Mouse (Mus musculus) liver, adult 2 months (tissue): Measurements from ENCODE around the gene Atp10a. TPM values are rescaled to one million over a fixed set of nuclear protein-coding genes. Genes with fewer than 3 reads are reported as not detected.

Experiments
- DNase-seq: peaks from one replicate; pipeline ENCODE4 v3.0.0-alpha.2; 2011; ENCODE audit warnings: low read depth, low spot score; ENCODE audit errors: extremely low read depth
- H3K27ac ChIP-seq: fragments of 200-500 bp; replicated peaks from 2 replicates; pipeline ENCODE4 v1.5.1; 2012; ENCODE audit warnings: low read depth, mild to moderate bottlenecking, control low read depth, inconsistent platforms, low read length; ENCODE audit not compliant: insufficient read depth
- H3K27me3 ChIP-seq: fragments of 200-500 bp; 2 replicates; pipeline ENCODE4 v1.6.1; 2012; ENCODE audit warnings: mild to moderate bottlenecking, moderate library complexity, low read length, inconsistent platforms; ENCODE audit not compliant: control insufficient read depth, insufficient read depth
- H3K36me3 ChIP-seq: fragments of 200-500 bp; 2 replicates; pipeline ENCODE4 v1.6.1; 2012; ENCODE audit warnings: low read length, inconsistent platforms; ENCODE audit not compliant: control insufficient read depth, insufficient read depth
- H3K4me1 ChIP-seq: fragments of 200-500 bp; 2 replicates; pipeline ENCODE4 v1.6.1; 2011; ENCODE audit warnings: low read length; ENCODE audit not compliant: control insufficient read depth, insufficient read depth
- H3K4me3 ChIP-seq: fragments of 200-500 bp; 2 replicates; pipeline ENCODE4 v1.5.1; 2011; ENCODE audit warnings: low read depth, mild to moderate bottlenecking, control low read depth, low read length, moderate library complexity; ENCODE audit not compliant: insufficient read depth
- H3K79me2 ChIP-seq: fragments of 200-500 bp; 2 replicates; pipeline ENCODE4 v1.6.1; 2012; ENCODE audit warnings: inconsistent platforms, mild to moderate bottlenecking, low read length, moderate library complexity; ENCODE audit not compliant: control insufficient read depth, insufficient read depth
- H3K9ac ChIP-seq: fragments of 200-500 bp; 2 replicates; pipeline ENCODE4 v1.6.1; 2012; ENCODE audit warnings: low read depth, mild to moderate bottlenecking, control low read depth, inconsistent platforms, low read length
- CTCF ChIP-seq: fragments of 200-500 bp; IDR thresholded peaks from 2 replicates; pipeline ENCODE4 v1.5.1; 2011; ENCODE audit warnings: low read depth, low read length, control low read depth
- POLR2A ChIP-seq: fragments of 200-500 bp; IDR thresholded peaks from 2 replicates; pipeline ENCODE4 v1.6.1; 2011; ENCODE audit warnings: low read length, control low read depth; ENCODE audit not compliant: insufficient read depth; ENCODE audit errors: extremely low read depth
- WGBS: fragments of 180-500 bp; shearing (Covaris S2); methylation state at CpG from one replicate; pipeline ENCODE4 v1.1.7; 2018; 5-methylcytosine and 5-hydroxymethylcytosine counted together
- polyA plus RNA-seq: library from polyadenylated mRNA; depleted of rRNA; stranded (reverse); fragments of >200 nt; gene quantifications from 2 replicates; pipeline ENCODE4 v1.2.3, GENCODE M21; 2012; rRNA removed
- total RNA-seq: library from RNA; depleted of rRNA; stranded (reverse); fragments of >200 nt; gene quantifications from 2 replicates; pipeline ENCODE4 v1.2.3, GENCODE M21; 2014; rRNA removed

The Atp10a gene
- total RNA-seq (0.40 and 0.46 TPM in 2 replicates), polyA plus RNA-seq (0.30 and 0.35 TPM in 2 replicates)

- Histone ChIP-seq H3K79me2 (no peaks in the 10 kb centered on the region), H3K36me3 (no peaks in the 10 kb centered on the region), H3K4me3 (no peak within 1 kb of the TSS), H3K27me3 (0 out of 2 replicates have a peak, but pooled peaks cover 2% of the 10 kb centered on the region), H3K27ac (no peak within 1 kb of the TSS), H3K9ac (no peak within 1 kb of the TSS), H3K4me1 (peaks cover 2% of the 10 kb centered on the region; the same call in 1 of the 2 replicates)
- WGBS = 83% methylated on average over 6 of the region's 6 CpGs
- TF ChIP-seq POLR2A (no peak), CTCF (no peak)
- no peak for DNase-seq
Measured at GRCm38 (mm10) chr7:58655866-58656265, at the start of gene Atp10a. TSS of gene Atp10a (plus strand) at chr7:58656166.

- no peak for TF ChIP-seq CTCF
- no peak for TF ChIP-seq POLR2A
- Histone ChIP-seq H3K4me3 (no peak overlapping the region), H3K79me2 (no peaks in the 10 kb centered on the region), H3K36me3 (no peaks in the 10 kb centered on the region), H3K9ac (no peak overlapping the region), H3K27me3 (no peaks in the 10 kb centered on the region), H3K27ac (no peak overlapping the region), H3K4me1 (no peaks in the 10 kb centered on the region)
- WGBS = 44% methylated on average over 1 of the region's 1 CpGs
- no peak for DNase-seq
Measured at GRCm38 (mm10) chr7:58618048-58618447, 37.9 kb upstream of the Atp10a start.

DNA sequence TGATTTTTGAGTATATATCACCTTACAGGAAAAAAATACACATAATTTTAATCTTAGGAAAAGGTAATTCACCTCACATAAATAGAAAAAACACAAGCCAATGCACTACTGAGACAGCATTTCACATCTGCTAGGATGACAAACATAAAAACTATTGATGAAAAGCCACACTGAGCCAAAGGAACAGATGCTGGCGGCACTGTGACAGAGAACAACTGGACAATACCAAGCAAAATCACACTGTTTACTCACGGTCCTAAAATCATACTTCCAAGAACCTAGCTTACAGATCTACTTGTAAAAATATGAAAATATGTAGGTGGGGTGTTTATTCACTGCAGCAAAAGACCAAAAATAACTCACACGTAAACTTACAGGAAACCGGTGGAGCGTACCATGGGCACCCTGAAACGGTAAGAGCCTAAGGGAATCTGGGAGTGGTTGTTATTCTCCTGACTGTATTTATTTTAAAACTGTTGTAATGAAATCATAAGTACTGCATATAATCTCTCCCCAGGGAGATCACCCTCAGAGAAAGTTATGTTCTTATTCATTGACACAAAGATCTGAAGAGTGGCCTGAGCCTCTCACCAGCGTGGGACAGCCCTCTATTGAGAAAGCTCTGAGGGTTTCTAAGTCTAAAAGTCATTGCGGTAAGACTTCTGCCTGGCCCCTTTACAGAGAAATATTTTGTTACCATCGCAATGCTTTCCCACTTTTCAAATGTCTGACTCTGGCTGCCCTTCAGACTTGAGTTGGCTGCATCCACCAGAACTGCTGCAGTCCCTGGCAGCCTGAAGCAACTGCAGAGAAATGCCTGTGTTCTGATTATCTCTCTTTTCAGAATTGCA lies 29.4 kb upstream of the Atp10a start:
- Histone ChIP-seq H3K36me3 (no peaks in the 10 kb centered on the region), H3K4me3 (no peak overlapping the region), H3K4me1 (no peaks in the 10 kb centered on the region), H3K79me2 (no peaks in the 10 kb centered on the region), H3K27ac (no peak overlapping the region), H3K27me3 (no peaks in the 10 kb centered on the region), H3K9ac (no peak overlapping the region)
- TF ChIP-seq CTCF (no peak), POLR2A (no peak)
- WGBS = 77% methylated on average over 9 of the region's 9 CpGs
- no peak for DNase-seq

- no peak for DNase-seq
- Histone ChIP-seq H3K27ac (no peak overlapping the region), H3K4me3 (no peak overlapping the region), H3K79me2 (no peaks in the 10 kb centered on the region), H3K36me3 (no peaks in the 10 kb centered on the region), H3K27me3 (no peaks in the 10 kb centered on the region), H3K9ac (no peak overlapping the region), H3K4me1 (no peaks in the 10 kb centered on the region)
- WGBS = 68% methylated on average over 1 of the region's 1 CpGs
- TF ChIP-seq CTCF (no peak), POLR2A (no peak)
Measured at GRCm38 (mm10) chr7:58627381-58627780, 28.6 kb upstream of the Atp10a start.

GRCm38 (mm10) chr7:58629233-58629632 lies 26.7 kb upstream of the Atp10a start:
- no peak overlapping the region for H3K27ac ChIP-seq
- no peaks in the 10 kb centered on the region for H3K36me3 ChIP-seq
- no peak overlapping the region for H3K4me3 ChIP-seq
- H3K4me1 ChIP-seq = no peaks in the 10 kb centered on the region
- WGBS = 90% methylated on average over 2 of the region's 2 CpGs
- H3K79me2 ChIP-seq = no peaks in the 10 kb centered on the region
- no peak overlapping the region for H3K9ac ChIP-seq
- no peak for TF ChIP-seq CTCF
- no peak for TF ChIP-seq POLR2A
- H3K27me3 ChIP-seq = no peaks in the 10 kb centered on the region
- no peak for DNase-seq

DNA sequence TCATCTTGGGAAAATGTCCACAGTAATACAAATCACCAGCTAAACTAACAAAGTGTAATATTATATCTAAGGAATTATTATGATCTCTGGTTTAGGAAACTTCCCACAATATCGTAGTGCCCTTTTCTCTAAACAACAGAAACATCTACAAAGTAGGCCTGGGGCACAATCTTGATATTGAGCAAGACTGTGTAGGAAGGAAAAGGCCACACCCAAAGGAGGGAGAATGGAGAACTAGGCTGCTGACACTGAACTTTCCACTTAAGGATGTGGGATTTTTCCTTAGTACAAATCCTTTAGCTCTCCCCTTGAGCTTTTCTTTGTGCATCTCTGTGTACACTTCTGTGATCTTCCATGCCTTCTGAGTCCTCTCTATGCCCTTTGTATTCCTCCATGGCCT lies 22.3 kb upstream of the Atp10a start:
- H3K27me3 ChIP-seq = no peaks in the 10 kb centered on the region
- no peaks in the 10 kb centered on the region for H3K79me2 ChIP-seq
- WGBS = 68% methylated on average over 1 of the region's 1 CpGs
- H3K27ac ChIP-seq = no peak overlapping the region
- no peak for DNase-seq
- no peaks in the 10 kb centered on the region for H3K36me3 ChIP-seq
- H3K4me1 ChIP-seq = no peaks in the 10 kb centered on the region
- H3K9ac ChIP-seq = no peak overlapping the region
- no peak overlapping the region for H3K4me3 ChIP-seq
- TF ChIP-seq POLR2A = no peak
- TF ChIP-seq CTCF = no peak
